Mouse (Mus musculus) limb, embryonic 13.5 days (tissue): ENCODE data around the gene 1810010H24Rik. TPM values are rescaled to one million over a fixed set of nuclear protein-coding genes. Genes with fewer than 3 reads are reported as not detected.

Source experiments
- ATAC-seq: fragments of 200-750 bp; cut with Nextera tagmentation; 2 replicates; pipeline ENCODE4 v1.8.0; 2017; ENCODE audit warnings: low read depth, moderate number of reproducible peaks, moderate TSS enrichment; ENCODE audit not compliant: low FRiP score
- H3K27ac ChIP-seq: fragments of 300-500 bp; sonication (generic); 2 replicates; pipeline ENCODE4 v1.5.1; 2015; ENCODE audit warnings: inconsistent platforms, mild to moderate bottlenecking, moderate library complexity
- H3K27me3 ChIP-seq: fragments of 300-500 bp; sonication (generic); 2 replicates; pipeline ENCODE4 v1.6.1; 2015; ENCODE audit warnings: mild to moderate bottlenecking, inconsistent platforms
- H3K36me3 ChIP-seq: fragments of 300-500 bp; sonication (generic); 2 replicates; pipeline ENCODE4 v1.6.1; 2015; ENCODE audit warnings: inconsistent platforms, mild to moderate bottlenecking, moderate library complexity
- H3K4me1 ChIP-seq: fragments of 300-500 bp; sonication (generic); 2 replicates; pipeline ENCODE4 v1.6.1; 2015; ENCODE audit warnings: inconsistent platforms
- H3K4me2 ChIP-seq: fragments of 300-500 bp; sonication (generic); replicated peaks from 2 replicates; pipeline ENCODE4 v1.6.1; 2015; ENCODE audit warnings: inconsistent platforms, mild to moderate bottlenecking, moderate library complexity
- H3K4me3 ChIP-seq: fragments of 300-500 bp; sonication (generic); 2 replicates; pipeline ENCODE4 v1.5.1; 2015; ENCODE audit warnings: moderate library complexity, mild to moderate bottlenecking, inconsistent platforms
- H3K9ac ChIP-seq: fragments of 300-500 bp; sonication (generic); 2 replicates; pipeline ENCODE4 v1.6.1; 2015; ENCODE audit warnings: mild to moderate bottlenecking, inconsistent platforms
- H3K9me3 ChIP-seq: fragments of 300-500 bp; sonication (generic); 2 replicates; pipeline ENCODE4 v1.6.1; 2016; ENCODE audit warnings: inconsistent platforms
- WGBS: fragments of 180-500 bp; shearing (Covaris S2); methylation state at CpG from one replicate; pipeline ENCODE4 v1.1.7; 2015; 5-methylcytosine and 5-hydroxymethylcytosine counted together
- polyA plus RNA-seq: library from polyadenylated mRNA; unstranded; fragments of >200 nt; fragmentation: Nextera tagmentation; extraction: Ambion mirVana; gene quantifications from 2 replicates; pipeline ENCODE4 v1.2.1, GENCODE M21; 2015

1810010H24Rik gene
- polyA plus RNA-seq, 1 experiment from 2014 or later: 1.9 TPM

DNA sequence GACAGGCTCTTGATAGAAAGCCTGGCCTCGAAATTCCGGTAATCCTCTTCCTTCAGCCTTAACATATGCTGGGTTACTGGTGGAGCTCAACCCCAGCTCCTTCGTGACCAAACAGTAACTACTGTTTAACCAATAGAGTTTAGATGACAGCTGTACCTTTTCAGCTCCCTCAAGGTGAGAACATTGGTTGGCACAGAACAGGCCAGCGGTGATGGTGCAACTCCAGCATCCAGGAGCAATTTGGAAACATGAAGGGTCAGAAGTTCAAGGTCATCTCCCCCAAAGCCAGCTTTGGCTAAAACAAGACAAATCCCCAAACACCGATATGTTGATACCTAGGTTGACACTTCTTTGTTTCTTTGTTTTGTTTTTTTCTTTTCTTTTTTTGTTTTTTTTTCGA lies 3.3 kb downstream of the 1810010H24Rik start:
- ATAC-seq: no peak
- H3K4me2 ChIP-seq: peak overlapping the region; percentile 93
- H3K9me3 ChIP-seq: no peaks in the 10 kb centered on the region
- peaks cover 31% of the 10 kb centered on the region for H3K4me1 ChIP-seq
- peaks cover 34% of the 10 kb centered on the region for H3K27me3 ChIP-seq
- H3K27ac ChIP-seq: no peak overlapping the region
- H3K36me3 ChIP-seq: no peaks in the 10 kb centered on the region
- 65% methylated on average over 6 of the region's 6 CpGs for WGBS
- peak overlapping the region; percentile 66 for H3K4me3 ChIP-seq
- peak overlapping the region; percentile 75 for H3K9ac ChIP-seq

DNA sequence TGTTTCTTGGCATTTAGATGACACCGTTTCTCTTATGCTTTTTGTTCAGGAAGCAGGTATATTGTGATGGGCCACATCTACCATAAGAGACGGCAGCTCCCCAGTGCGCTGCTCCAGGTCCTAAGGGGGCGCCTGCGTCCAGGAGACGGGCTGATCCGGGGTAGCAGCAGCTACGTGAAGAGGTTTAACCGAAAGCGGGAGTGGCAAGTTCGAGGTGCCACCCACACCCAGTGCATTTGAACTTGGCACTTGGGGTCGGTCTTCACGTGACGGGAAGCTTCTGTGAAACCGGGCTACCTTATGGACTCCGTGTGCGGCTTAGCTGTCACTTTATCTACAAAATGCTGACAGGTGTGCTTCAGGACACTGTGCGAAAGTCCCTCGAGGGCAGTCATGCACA lies 4.1 kb downstream of the 1810010H24Rik start:
- peaks cover 28% of the 10 kb centered on the region for H3K27me3 ChIP-seq
- H3K4me2 ChIP-seq: no peak overlapping the region
- ATAC-seq: no peak
- H3K27ac ChIP-seq: no peak overlapping the region
- H3K4me3 ChIP-seq: no peak overlapping the region
- H3K9ac ChIP-seq: no peak overlapping the region
- 41% methylated on average over 19 of the region's 19 CpGs for WGBS
- H3K9me3 ChIP-seq: no peaks in the 10 kb centered on the region
- H3K4me1 ChIP-seq: peaks cover 28% of the 10 kb centered on the region
- H3K36me3 ChIP-seq: 0 out of 2 replicates have a peak, but pooled peaks cover 2% of the 10 kb centered on the region

DNA sequence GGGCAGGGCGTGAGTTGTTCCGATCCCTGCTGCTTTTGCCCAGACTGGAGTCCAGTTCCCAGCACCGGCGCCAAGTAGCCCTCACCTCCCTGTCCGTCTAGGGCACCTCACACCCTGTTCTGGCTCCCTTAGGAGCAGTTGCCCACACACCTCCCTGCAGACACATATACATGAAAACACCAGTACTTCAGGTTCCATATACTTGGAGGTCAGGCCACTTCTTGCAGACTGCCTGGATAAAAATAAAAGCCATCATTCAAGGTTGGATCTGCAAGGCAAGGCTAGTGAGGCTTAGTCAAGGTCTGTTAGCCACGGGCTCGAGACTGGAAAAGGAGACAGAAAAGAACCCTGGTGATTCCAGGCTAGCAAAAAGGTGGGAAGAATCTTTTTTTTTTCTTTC lies 6.2 kb downstream of the 1810010H24Rik start:
- Histone ChIP-seq H3K9me3 (no peaks in the 10 kb centered on the region), H3K36me3 (peaks cover 17% of the 10 kb centered on the region), H3K27me3 (peaks cover 10% of the 10 kb centered on the region), H3K9ac (no peak overlapping the region), H3K4me2 (no peak overlapping the region), H3K4me3 (no peak overlapping the region), H3K4me1 (peaks cover 12% of the 10 kb centered on the region), H3K27ac (no peak overlapping the region)
- WGBS: 51% methylated on average over 7 of the region's 7 CpGs
- ATAC-seq: no peak

DNA sequence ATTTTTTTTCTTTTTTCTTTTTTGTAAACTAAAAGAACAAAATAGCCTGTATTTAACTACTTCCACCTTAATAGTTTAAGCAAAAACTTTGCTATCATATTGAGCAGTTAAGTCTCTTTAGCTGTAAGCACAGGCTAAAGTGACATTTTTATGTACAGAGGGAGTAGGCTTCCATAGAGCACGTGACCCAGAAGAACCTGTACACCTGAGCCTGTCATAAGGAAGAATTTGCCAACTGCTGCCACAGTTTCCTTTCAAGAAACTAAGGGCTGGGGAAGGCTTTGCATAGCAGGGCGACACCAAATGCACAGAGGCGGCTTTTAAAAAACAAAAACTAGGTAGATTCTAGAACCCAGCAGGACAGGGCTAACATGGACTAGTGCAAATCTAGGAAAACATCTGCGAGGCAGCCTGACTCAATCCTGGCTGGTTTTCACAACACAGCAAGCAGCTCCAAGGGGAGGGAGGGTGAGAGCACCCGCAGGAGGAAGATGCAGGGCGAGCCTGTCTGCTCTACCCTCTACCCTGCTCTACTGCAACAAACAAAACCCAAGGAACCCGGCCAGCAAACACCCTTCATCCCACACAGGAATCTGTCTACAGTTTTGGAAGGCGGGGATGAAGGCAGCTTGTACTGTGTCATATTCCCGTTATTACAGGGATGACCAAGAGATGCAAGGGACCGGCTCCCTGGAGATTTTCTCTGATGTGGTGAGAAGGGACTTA lies 8.8 kb downstream of the 1810010H24Rik start:
- 84% methylated on average over 10 of the region's 10 CpGs for WGBS
- H3K9ac ChIP-seq: no peak overlapping the region
- H3K27ac ChIP-seq: no peak overlapping the region
- H3K9me3 ChIP-seq: no peaks in the 10 kb centered on the region
- H3K36me3 ChIP-seq: peaks cover 44% of the 10 kb centered on the region
- no peak for ATAC-seq
- no peak overlapping the region for H3K4me3 ChIP-seq
- H3K4me2 ChIP-seq: no peak overlapping the region
- H3K27me3 ChIP-seq: peaks cover 5% of the 10 kb centered on the region; the same call in 1 of the 2 replicates
- no peaks in the 10 kb centered on the region for H3K4me1 ChIP-seq

DNA sequence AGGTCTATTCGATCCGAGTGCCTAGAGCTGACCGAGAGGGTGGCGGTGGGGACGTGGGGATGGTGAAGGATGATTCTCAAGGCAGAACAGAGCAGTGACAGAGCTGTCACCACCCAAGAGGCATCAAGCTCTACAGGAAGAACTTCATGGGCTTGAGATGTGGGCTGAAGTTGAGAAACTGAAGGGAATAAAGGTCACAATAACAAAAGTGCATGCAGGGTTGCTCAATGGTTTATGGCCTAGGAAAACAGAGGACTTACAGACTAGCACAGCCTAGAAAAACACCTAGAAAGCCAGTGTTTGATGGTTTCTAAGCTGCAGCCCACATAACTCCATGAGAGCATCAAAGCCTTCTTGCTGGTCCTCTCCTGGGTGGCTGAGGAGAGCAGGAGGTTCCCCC lies 13.9 kb downstream of the 1810010H24Rik start:
- H3K36me3 ChIP-seq: peaks cover 89% of the 10 kb centered on the region
- no peaks in the 10 kb centered on the region for H3K4me1 ChIP-seq
- no peak for ATAC-seq
- no peaks in the 10 kb centered on the region for H3K9me3 ChIP-seq
- no peak overlapping the region for H3K4me3 ChIP-seq
- H3K4me2 ChIP-seq: no peak overlapping the region
- WGBS: 93% methylated on average over 5 of the region's 5 CpGs
- H3K9ac ChIP-seq: no peak overlapping the region
- H3K27ac ChIP-seq: no peak overlapping the region
- no peaks in the 10 kb centered on the region for H3K27me3 ChIP-seq

DNA sequence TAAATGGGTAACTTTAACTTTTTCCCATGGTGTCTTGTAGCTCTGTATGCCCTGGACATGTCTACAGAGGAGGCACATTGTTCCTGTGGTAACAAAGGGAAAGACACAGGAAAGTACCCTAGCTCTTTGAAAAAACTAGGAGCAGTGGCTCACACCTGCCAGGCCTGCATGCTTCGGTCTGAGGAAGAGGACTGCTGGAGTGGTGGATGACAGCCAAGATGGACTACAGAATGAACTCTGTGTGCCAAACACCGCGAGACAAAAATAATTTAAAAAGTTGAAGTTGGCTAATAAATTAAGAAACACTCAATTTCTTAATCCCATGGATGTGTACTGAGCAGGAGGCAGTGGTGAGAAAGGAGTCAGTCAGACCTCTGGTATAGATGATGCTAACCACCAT lies 15.9 kb downstream of the 1810010H24Rik start:
- Histone ChIP-seq H3K36me3 (peaks cover 93% of the 10 kb centered on the region), H3K27ac (no peak overlapping the region), H3K4me1 (no peaks in the 10 kb centered on the region), H3K9ac (no peak overlapping the region), H3K4me3 (no peak overlapping the region), H3K9me3 (no peaks in the 10 kb centered on the region), H3K4me2 (no peak overlapping the region), H3K27me3 (no peaks in the 10 kb centered on the region)
- WGBS: 100% methylated on average over 3 of the region's 3 CpGs
- ATAC-seq: no peak

DNA sequence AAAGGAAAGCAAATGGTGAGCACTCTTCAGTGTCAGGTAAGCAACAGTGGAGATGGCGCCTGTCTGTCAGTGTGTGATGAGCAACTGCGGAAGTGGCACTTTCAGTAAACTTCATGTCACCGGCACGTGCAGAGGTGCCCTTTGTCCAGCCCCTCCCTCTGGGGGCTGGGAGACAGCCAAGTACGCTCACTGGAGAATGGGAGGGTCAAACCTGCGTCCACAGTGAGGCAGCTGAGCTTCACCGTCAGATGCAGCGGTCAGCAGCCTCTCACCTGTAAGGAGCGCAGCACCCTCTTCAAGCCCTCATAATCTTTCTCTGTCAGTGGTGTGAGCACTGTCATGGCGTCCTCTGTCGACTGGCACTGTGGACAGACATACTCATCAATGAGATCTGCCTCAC lies 17.9 kb downstream of the 1810010H24Rik start:
- Histone ChIP-seq H3K4me3 (no peak overlapping the region), H3K9me3 (no peaks in the 10 kb centered on the region), H3K27me3 (no peaks in the 10 kb centered on the region), H3K4me1 (no peaks in the 10 kb centered on the region), H3K27ac (no peak overlapping the region), H3K36me3 (peaks cover 91% of the 10 kb centered on the region), H3K4me2 (no peak overlapping the region), H3K9ac (no peak overlapping the region)
- WGBS: 94% methylated on average over 11 of the region's 11 CpGs
- no peak for ATAC-seq

DNA sequence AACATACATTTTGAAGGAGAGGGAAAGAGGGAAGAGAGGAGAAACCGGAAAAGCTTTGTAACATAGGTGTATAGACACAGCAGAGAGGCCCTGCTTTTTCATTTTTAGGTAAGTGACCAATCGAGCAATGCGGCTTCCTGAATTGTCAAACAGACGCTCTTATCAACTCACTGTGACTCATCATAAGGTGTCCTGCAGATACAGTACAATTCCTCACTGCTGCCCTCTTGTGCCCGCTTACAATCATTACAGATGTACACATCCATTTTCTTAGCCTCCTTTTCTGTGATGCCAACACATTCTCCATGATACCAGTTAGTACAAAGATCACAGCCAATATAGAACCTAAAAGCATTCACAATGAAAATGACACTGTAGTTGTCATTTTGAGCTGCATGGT lies 18.8 kb downstream of the 1810010H24Rik start:
- no peak for ATAC-seq

DNA sequence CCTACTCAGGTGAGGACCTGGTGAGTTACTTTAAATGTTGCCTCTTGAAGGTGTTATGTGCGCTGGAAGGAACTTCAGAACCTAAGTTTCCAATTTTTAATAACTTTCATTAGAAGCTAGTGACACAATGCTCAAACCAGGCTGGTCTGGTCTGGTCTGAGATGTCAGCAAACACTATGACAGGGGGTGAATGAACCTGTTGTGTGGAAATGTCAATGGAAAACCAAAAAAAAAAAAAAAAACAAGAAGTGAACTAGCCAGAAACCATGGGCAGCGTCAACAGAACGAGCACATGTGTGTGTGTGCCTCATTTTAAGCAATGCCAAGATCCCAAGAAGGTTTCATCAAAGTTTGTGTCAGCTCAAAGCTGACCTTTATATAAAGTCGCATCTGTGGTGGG lies 20.1 kb downstream of the 1810010H24Rik start:
- Histone ChIP-seq H3K27ac (no peak overlapping the region), H3K9me3 (no peaks in the 10 kb centered on the region), H3K4me1 (no peaks in the 10 kb centered on the region), H3K4me3 (no peak overlapping the region), H3K9ac (no peak overlapping the region), H3K36me3 (peaks cover 69% of the 10 kb centered on the region), H3K4me2 (no peak overlapping the region), H3K27me3 (no peaks in the 10 kb centered on the region)
- 96% methylated on average over 4 of the region's 4 CpGs for WGBS
- no peak for ATAC-seq

More for the DNA sequence above, 18.8 kb downstream of the 1810010H24Rik start:
- Histone ChIP-seq H3K4me3 (no peak overlapping the region), H3K4me1 (no peaks in the 10 kb centered on the region), H3K27me3 (no peaks in the 10 kb centered on the region), H3K4me2 (no peak overlapping the region), H3K36me3 (peaks cover 81% of the 10 kb centered on the region), H3K9me3 (no peaks in the 10 kb centered on the region), H3K9ac (no peak overlapping the region), H3K27ac (no peak overlapping the region)
- WGBS: 59% methylated on average over 5 of the region's 5 CpGs

DNA sequence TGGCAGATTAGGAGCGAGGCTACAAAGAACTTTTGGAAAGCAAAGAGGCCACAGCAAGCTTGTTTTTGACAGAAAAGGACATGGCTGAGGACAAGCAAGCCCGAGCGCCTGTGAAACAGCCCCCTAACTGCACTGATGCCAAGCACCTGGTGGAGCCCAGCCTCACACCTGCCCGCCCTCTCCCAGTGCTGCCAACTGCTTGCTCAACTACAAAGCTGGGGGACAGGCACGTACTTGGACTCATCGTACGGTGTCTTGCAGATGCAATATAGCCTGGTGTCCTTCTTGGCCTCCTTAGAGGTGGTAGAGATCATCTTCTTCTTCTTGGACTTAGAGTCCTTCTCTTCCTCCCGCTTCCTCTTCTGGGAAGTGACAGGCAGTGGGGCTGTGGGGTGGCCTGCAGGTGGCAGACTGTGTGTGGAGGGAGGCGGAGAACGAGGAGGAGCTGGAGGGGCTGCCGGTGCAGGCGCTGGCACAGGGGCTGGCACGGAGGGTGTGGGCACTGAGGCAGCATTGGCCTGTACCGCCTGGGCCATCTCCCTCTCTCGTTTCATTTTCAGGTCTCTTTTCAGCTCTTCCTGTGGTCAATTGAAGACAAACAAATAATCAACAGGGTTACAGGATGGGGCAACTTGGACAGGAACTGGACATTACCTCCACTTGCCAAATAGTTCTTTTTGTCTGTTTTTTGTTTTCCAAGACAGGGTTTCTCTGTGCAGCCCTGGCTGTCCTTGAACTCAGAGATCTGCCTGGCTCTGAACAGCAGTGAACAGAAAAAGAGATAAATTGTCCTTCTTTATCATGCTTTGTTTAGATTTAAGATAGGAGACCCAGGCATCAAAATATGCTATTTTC lies 21.5 kb downstream of the 1810010H24Rik start:
- ATAC-seq: no peak
- WGBS: 91% methylated on average over 15 of the region's 15 CpGs
- Histone ChIP-seq H3K27me3 (no peaks in the 10 kb centered on the region), H3K4me2 (no peak overlapping the region), H3K9ac (no peak overlapping the region), H3K36me3 (peaks cover 65% of the 10 kb centered on the region), H3K4me1 (no peaks in the 10 kb centered on the region), H3K9me3 (no peaks in the 10 kb centered on the region), H3K4me3 (no peak overlapping the region), H3K27ac (no peak overlapping the region)

DNA sequence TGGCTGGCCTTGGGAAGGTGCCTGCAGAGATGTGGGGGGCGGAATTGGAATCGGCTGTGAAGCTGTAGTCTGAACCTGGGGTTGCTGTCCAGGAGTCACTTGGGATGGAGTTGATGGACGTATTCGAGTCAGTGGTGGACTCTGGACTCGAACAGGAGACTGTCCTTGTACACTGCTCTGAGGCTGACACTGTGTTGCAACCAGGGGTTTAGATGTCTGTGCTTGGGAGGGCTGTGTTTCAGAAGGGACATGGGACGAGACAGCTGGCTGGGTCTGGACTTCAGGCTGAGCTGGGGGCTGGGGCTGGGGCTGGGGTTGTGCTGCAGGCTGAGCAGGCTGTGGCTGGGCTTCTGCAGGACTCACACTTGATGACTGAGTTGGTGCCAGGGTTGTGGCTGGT lies 29.4 kb downstream of the 1810010H24Rik start:
- no peak overlapping the region for H3K4me3 ChIP-seq
- peaks cover 88% of the 10 kb centered on the region for H3K36me3 ChIP-seq
- no peaks in the 10 kb centered on the region for H3K4me1 ChIP-seq
- H3K4me2 ChIP-seq: no peak overlapping the region
- H3K27ac ChIP-seq: no peak overlapping the region
- H3K9ac ChIP-seq: no peak overlapping the region
- no peaks in the 10 kb centered on the region for H3K9me3 ChIP-seq
- no peaks in the 10 kb centered on the region for H3K27me3 ChIP-seq
- 92% methylated on average over 6 of the region's 6 CpGs for WGBS
- ATAC-seq: no peak

DNA sequence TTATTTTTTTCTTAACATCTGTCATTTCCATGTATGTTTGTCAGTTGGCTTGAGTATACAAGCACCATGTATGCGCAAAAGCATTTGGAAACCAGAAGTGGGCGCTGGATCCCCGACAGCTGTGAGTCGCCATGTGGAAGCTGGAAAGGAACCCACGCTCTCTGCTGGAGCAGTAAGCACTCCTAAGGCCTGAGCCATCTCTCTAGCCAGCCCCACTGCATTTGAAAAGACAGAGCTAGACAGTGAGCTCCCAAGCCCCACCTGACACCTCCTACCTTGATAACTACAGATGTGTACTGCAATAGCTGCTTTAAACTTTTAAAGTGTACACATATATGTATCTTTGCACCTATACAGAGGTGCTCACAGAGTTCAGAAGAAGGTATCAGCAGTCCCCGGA lies 31.9 kb downstream of the 1810010H24Rik start:
- H3K27me3 ChIP-seq: no peaks in the 10 kb centered on the region
- no peak overlapping the region for H3K27ac ChIP-seq
- no peak overlapping the region for H3K9ac ChIP-seq
- H3K36me3 ChIP-seq: peaks cover 99% of the 10 kb centered on the region
- H3K4me2 ChIP-seq: no peak overlapping the region
- ATAC-seq: no peak
- no peaks in the 10 kb centered on the region for H3K9me3 ChIP-seq
- no peaks in the 10 kb centered on the region for H3K4me1 ChIP-seq
- no peak overlapping the region for H3K4me3 ChIP-seq
- WGBS: 95% methylated on average over 6 of the region's 6 CpGs
